Mouse (Mus musculus): ENCODE data around the gene Gm13289. TPM values are rescaled to one million over a fixed set of nuclear protein-coding genes. Genes with fewer than 3 reads are reported as not detected.

Gm13289 gene
- polyA plus RNA-seq, 1 experiment from 2014 or later: not detected

GRCm38 (mm10) chr4:88822995-88823394 is 46.3 kb downstream of the Gm13289 start:
- Histone ChIP-seq H3K36me3 (no peaks in the 10 kb centered on the region), H3K27me3 (replicated peaks) (no peaks in the 10 kb centered on the region), H3K27ac (ENCODE audit: poor library complexity, severe bottlenecking) (no peak overlapping the region), H3K4me2 (no peak overlapping the region), H3K9me3 (replicated peaks) (no peaks in the 10 kb centered on the region), H3K4me1 (replicated peaks) (no peaks in the 10 kb centered on the region), H3K4me3 (no peak overlapping the region), H3K9ac (no peak overlapping the region)
- ATAC-seq (ENCODE audit: insufficient number of reproducible peaks, low FRiP score): no peak
- WGBS: 25% methylated on average over 4 of the region's 4 CpGs

Other genes starting within 250 kb of the Gm13289 start
- gene Ifna15, start 218.7 kb upstream of the Gm13289 start, polyA plus RNA-seq (2016; fragmentation: Nextera tagmentation; extraction: Ambion mirVana): not detected in 2 replicates
- gene Ifna14, start 205.1 kb upstream of the Gm13289 start, polyA plus RNA-seq (2016; fragmentation: Nextera tagmentation; extraction: Ambion mirVana): not detected in 2 replicates
- not detected in 2 replicates for gene Ifna9, start 184.5 kb upstream of the Gm13289 start, polyA plus RNA-seq (2016; fragmentation: Nextera tagmentation; extraction: Ambion mirVana)
- gene Ifna12, start 173.5 kb upstream of the Gm13289 start, polyA plus RNA-seq (2016; fragmentation: Nextera tagmentation; extraction: Ambion mirVana): not detected in 2 replicates
- not detected in 2 replicates for gene C87499, start 142.5 kb upstream of the Gm13289 start, polyA plus RNA-seq (2016; fragmentation: Nextera tagmentation; extraction: Ambion mirVana)
- not detected in 2 replicates for gene Ifna13, start 132.5 kb upstream of the Gm13289 start, polyA plus RNA-seq (2016; fragmentation: Nextera tagmentation; extraction: Ambion mirVana)
- not detected in 2 replicates for gene Ifna16, start 100.0 kb upstream of the Gm13289 start, polyA plus RNA-seq (2016; fragmentation: Nextera tagmentation; extraction: Ambion mirVana)
- gene Ifna2, start 93.0 kb upstream of the Gm13289 start, polyA plus RNA-seq (2016; fragmentation: Nextera tagmentation; extraction: Ambion mirVana): not detected in 2 replicates
- not detected in 2 replicates for gene Ifnab, start 85.6 kb upstream of the Gm13289 start, polyA plus RNA-seq (2016; fragmentation: Nextera tagmentation; extraction: Ambion mirVana)
- gene Gm26566, start 55.1 kb upstream of the Gm13289 start, polyA plus RNA-seq (2016; fragmentation: Nextera tagmentation; extraction: Ambion mirVana): 0.83 and 1.1 TPM in 2 replicates
- gene Klhl9, start 54.5 kb upstream of the Gm13289 start, polyA plus RNA-seq (2016; fragmentation: Nextera tagmentation; extraction: Ambion mirVana): 108 and 112 TPM in 2 replicates
- gene Gm13271, start 22.1 kb upstream of the Gm13289 start, polyA plus RNA-seq (2016; fragmentation: Nextera tagmentation; extraction: Ambion mirVana): not detected in 2 replicates
- gene Gm13283, start 16.8 kb upstream of the Gm13289 start, polyA plus RNA-seq (2016; fragmentation: Nextera tagmentation; extraction: Ambion mirVana): 0.14 TPM in 1 of 2 replicates, not detected in the other
- 0.33 and 0.35 TPM in 2 replicates for gene Gm13290, start 3.1 kb upstream of the Gm13289 start, polyA plus RNA-seq (2016; fragmentation: Nextera tagmentation; extraction: Ambion mirVana)
- gene Gm13272, start 2.9 kb downstream of the Gm13289 start, polyA plus RNA-seq (2016; fragmentation: Nextera tagmentation; extraction: Ambion mirVana): 0.24 TPM in 1 of 2 replicates, not detected in the other
- 0.15 and 0.33 TPM in 2 replicates for gene Ifnz, start 5.2 kb downstream of the Gm13289 start, polyA plus RNA-seq (2016; fragmentation: Nextera tagmentation; extraction: Ambion mirVana)
- gene Gm13276, start 8.8 kb downstream of the Gm13289 start, polyA plus RNA-seq (2016; fragmentation: Nextera tagmentation; extraction: Ambion mirVana): not detected in 2 replicates
- gene Gm13277, start 11.7 kb downstream of the Gm13289 start, polyA plus RNA-seq (2016; fragmentation: Nextera tagmentation; extraction: Ambion mirVana): not detected in 2 replicates
- gene Gm13278, start 14.6 kb downstream of the Gm13289 start, polyA plus RNA-seq (2016; fragmentation: Nextera tagmentation; extraction: Ambion mirVana): not detected in 2 replicates
- not detected in 2 replicates for gene Gm13275, start 17.6 kb downstream of the Gm13289 start, polyA plus RNA-seq (2016; fragmentation: Nextera tagmentation; extraction: Ambion mirVana)
- not detected in 2 replicates for gene Gm13279, start 20.5 kb downstream of the Gm13289 start, polyA plus RNA-seq (2016; fragmentation: Nextera tagmentation; extraction: Ambion mirVana)
- 1.1 TPM in 1 of 2 replicates, not detected in the other for gene Gm13285, start 22.7 kb downstream of the Gm13289 start, polyA plus RNA-seq (2016; fragmentation: Nextera tagmentation; extraction: Ambion mirVana)
- gene Gm13287, start 26.3 kb downstream of the Gm13289 start, polyA plus RNA-seq (2016; fragmentation: Nextera tagmentation; extraction: Ambion mirVana): 1.2 TPM in 1 of 2 replicates, not detected in the other
- gene Gm13288, start 28.6 kb downstream of the Gm13289 start, polyA plus RNA-seq (2016; fragmentation: Nextera tagmentation; extraction: Ambion mirVana): not detected in 2 replicates
- not detected in 2 replicates for gene Ifna7, start 39.3 kb downstream of the Gm13289 start, polyA plus RNA-seq (2016; fragmentation: Nextera tagmentation; extraction: Ambion mirVana)
- gene Ifna11, start 43.0 kb downstream of the Gm13289 start, polyA plus RNA-seq (2016; fragmentation: Nextera tagmentation; extraction: Ambion mirVana): not detected in 2 replicates
- not detected in 2 replicates for gene Ifna6, start 50.5 kb downstream of the Gm13289 start, polyA plus RNA-seq (2016; fragmentation: Nextera tagmentation; extraction: Ambion mirVana)
- gene Ifna5, start 58.6 kb downstream of the Gm13289 start, polyA plus RNA-seq (2016; fragmentation: Nextera tagmentation; extraction: Ambion mirVana): not detected in 2 replicates
- not detected in 2 replicates for gene Ifna4, start 64.9 kb downstream of the Gm13289 start, polyA plus RNA-seq (2016; fragmentation: Nextera tagmentation; extraction: Ambion mirVana)
- not detected in 2 replicates for gene Ifna1, start 73.2 kb downstream of the Gm13289 start, polyA plus RNA-seq (2016; fragmentation: Nextera tagmentation; extraction: Ambion mirVana)
- not detected in 2 replicates for gene Ifne, start 103.3 kb downstream of the Gm13289 start, polyA plus RNA-seq (2016; fragmentation: Nextera tagmentation; extraction: Ambion mirVana)